Mouse (Mus musculus) thymus, postnatal 0 days (tissue): Measurements from ENCODE around the gene Tbrg1. TPM values are rescaled to one million over a fixed set of nuclear protein-coding genes. Genes with fewer than 3 reads are reported as not detected.

ENCODE experiments used
- DNase-seq: peaks from one replicate; pipeline ENCODE4 v3.0.0-alpha.2; 2015; ENCODE audit warnings: low spot score
- polyA plus RNA-seq: library from polyadenylated mRNA; unstranded; fragments of >200 nt; fragmentation: Nextera tagmentation; extraction: Ambion mirVana; gene quantifications from 2 replicates; pipeline ENCODE4 v1.2.1, GENCODE M21; 2015

The Tbrg1 gene
- polyA plus RNA-seq, 1 experiment from 2014 or later: 115 TPM

GRCm38 (mm10) chr9:37632305-37632704 lies 24.8 kb downstream of the Tbrg1 start:
- DNase-seq: no peak

GRCm38 (mm10) chr9:37629941-37630340 lies 27.2 kb downstream of the Tbrg1 start:
- DNase-seq: no peak

GRCm38 (mm10) chr9:37628581-37628980 lies 28.5 kb downstream of the Tbrg1 start:
- no peak for DNase-seq

- DNase-seq: no peak
These were observed 29.8 kb downstream of the Tbrg1 start for GRCm38 (mm10) chr9:37627263-37627662.

GRCm38 (mm10) chr9:37626103-37626567 lies 31.0 kb downstream of the Tbrg1 start:
- no peak for DNase-seq

- DNase-seq: no peak
These were observed 31.5 kb downstream of the Tbrg1 start for GRCm38 (mm10) chr9:37625641-37626040.

- no peak for DNase-seq
These were observed 32.0 kb downstream of the Tbrg1 start for GRCm38 (mm10) chr9:37625129-37625528.

- no peak for DNase-seq
These were observed 32.6 kb downstream of the Tbrg1 start for GRCm38 (mm10) chr9:37624502-37624901.

- no peak for DNase-seq
These were observed 33.1 kb downstream of the Tbrg1 start for GRCm38 (mm10) chr9:37623981-37624380.

- DNase-seq: no peak
These were observed 35.8 kb downstream of the Tbrg1 start for GRCm38 (mm10) chr9:37621290-37621689.

- DNase-seq: peak; percentile 46
These were observed 40.3 kb downstream of the Tbrg1 start for GRCm38 (mm10) chr9:37616770-37617169.

GRCm38 (mm10) chr9:37615220-37615619 lies 41.9 kb downstream of the Tbrg1 start:
- no peak for DNase-seq

GRCm38 (mm10) chr9:37614316-37614715 lies 42.8 kb downstream of the Tbrg1 start:
- DNase-seq: no peak

- no peak for DNase-seq
These were observed 43.2 kb downstream of the Tbrg1 start for GRCm38 (mm10) chr9:37613911-37614280.

- peak; percentile 95 for DNase-seq
These were observed 43.8 kb downstream of the Tbrg1 start, which contains the start of gene Spa17 for GRCm38 (mm10) chr9:37613182-37613910. Gene Spa17, minus strand, starts transcription at chr9:37613722.

GRCm38 (mm10) chr9:37609558-37609957 lies 47.6 kb downstream of the Tbrg1 start:
- no peak for DNase-seq

- DNase-seq: no peak
These were observed 52.0 kb downstream of the Tbrg1 start for GRCm38 (mm10) chr9:37605089-37605488.

- DNase-seq: no peak
These were observed 56.4 kb downstream of the Tbrg1 start for GRCm38 (mm10) chr9:37600538-37601205.
